8 mouse cellular contexts compared by ENCODE assay signal in the genomic region with DNA sequence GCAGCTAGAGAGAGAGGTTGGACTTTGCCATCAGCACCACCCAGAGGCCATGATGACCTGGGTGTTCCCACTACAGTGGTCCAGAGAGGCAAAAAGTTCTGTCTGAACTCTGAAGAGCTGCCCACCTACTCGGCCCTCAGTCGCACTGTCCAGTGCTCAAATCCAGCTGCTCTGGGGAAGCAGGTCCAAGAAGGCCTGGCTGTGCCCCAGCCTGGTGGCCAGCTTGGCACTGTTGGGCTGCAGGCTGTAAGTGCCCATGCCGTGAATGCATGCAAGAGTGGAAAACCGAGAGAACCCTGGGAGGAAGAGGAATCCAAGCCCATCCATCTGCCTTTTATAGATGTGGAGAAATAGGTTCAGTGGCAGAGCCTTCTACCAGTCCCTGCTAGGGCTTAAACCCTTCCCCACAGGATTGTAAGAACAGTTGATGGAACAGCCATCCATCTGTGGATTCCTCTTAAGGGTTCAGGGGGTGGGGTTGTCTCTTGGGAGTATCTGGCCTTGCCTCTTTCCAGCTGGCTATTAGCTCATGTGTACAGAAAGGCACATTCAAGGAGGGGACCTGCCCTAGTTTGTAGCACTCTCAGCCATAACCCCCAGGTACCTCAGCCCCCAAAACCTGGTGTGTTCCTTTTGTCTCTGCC. TPM values are rescaled to one million over a fixed set of nuclear protein-coding genes. Genes with fewer than 3 reads are reported as not detected.
A peak's percentile ranks its signal among the peaks of the same experiment; 100 is the strongest.
DNase-seq lines count a peak whose midpoint lies in the region; ATAC-seq and TF ChIP-seq lines count a peak whose summit lies in the region.

No protein-coding gene starts in this region.

- no peaks in the 10 kb centered on the region for H3K9me3 ChIP-seq in limb, embryonic 10.5 days (replicated peaks)
- H3K9me3 ChIP-seq in stomach, postnatal 0 days (ENCODE audit: control insufficient read depth, low read length) = no peaks in the 10 kb centered on the region

- peak overlapping the region; percentile 35 for H3K4me2 ChIP-seq in stomach, postnatal 0 days (replicated peaks; ENCODE audit: low read depth)

- peak overlapping the region; percentile 59 for H3K9ac ChIP-seq in stomach, postnatal 0 days (ENCODE audit: low read length)

- no peak for TF ChIP-seq EP300 in stomach, postnatal 0 days (optimal IDR thresholded peaks at IDR 0.05)

- H3K4me3 ChIP-seq in limb, embryonic 10.5 days = peak overlapping the region; percentile 36
- no peak overlapping the region for H3K4me3 ChIP-seq in stomach, postnatal 0 days (ENCODE audit: low read depth, low read length)

- peaks cover 55% of the 10 kb centered on the region for H3K4me1 ChIP-seq in limb, embryonic 10.5 days
- peaks cover 3% of the 10 kb centered on the region for H3K4me1 ChIP-seq in stomach, postnatal 0 days (replicated peaks; ENCODE audit: control insufficient read depth, insufficient read depth)

- peak overlapping the region; percentile 82 for H3K27ac ChIP-seq in limb, embryonic 10.5 days
- H3K27ac ChIP-seq in stomach, postnatal 0 days (replicated peaks) = peak overlapping the region; percentile 74

- H3K36me3 ChIP-seq in limb, embryonic 10.5 days = no peaks in the 10 kb centered on the region
- no peaks in the 10 kb centered on the region; the same call in 1 of the 2 replicates for H3K36me3 ChIP-seq in stomach, postnatal 0 days (ENCODE audit: control insufficient read depth, insufficient read depth, low read length)

- DNase-seq in lung, postnatal 10 days = peak; percentile 61
- DNase-seq in lung, adult 18-20 months = no peak
- peak; percentile 26 for DNase-seq in heart, adult 8-10 months (ENCODE audit: low spot score)
- peak; percentile 73 for DNase-seq in limb, embryonic 10.5 days (ENCODE audit: low spot score)
- DNase-seq in stomach, postnatal 0 days (ENCODE audit: low spot score) = no peak
- DNase-seq in cerebellum, postnatal 14 days = no peak
- no peak for DNase-seq in left cerebral cortex, adult 8-10 months (ENCODE audit: low spot score in 2 of 2)

- 69% methylated on average over 4 of the region's 4 CpGs for WGBS in limb, embryonic 10.5 days
- 72% methylated on average over 4 of the region's 4 CpGs for WGBS in stomach, postnatal 0 days

- ATAC-seq in stomach, postnatal 0 days (ENCODE audit: low FRiP score, low TSS enrichment) = peak; percentile 65; the same call in 1 of the 2 replicates
- no peak for ATAC-seq in monocyte, adult 5-6 weeks (replicated peaks; ENCODE audit: insufficient number of reproducible peaks, low FRiP score, low TSS enrichment, poor library complexity, severe bottlenecking)

- peaks cover 92% of the 10 kb centered on the region for H3K27me3 ChIP-seq in limb, embryonic 10.5 days (ENCODE audit: low read depth, poor library complexity, severe bottlenecking)
- H3K27me3 ChIP-seq in stomach, postnatal 0 days (ENCODE audit: control insufficient read depth, insufficient read depth, low read length) = no peaks in the 10 kb centered on the region

- 0 out of 2 replicates have a peak, but pooled peaks have one; percentile 3 for TF ChIP-seq CTCF in stomach, postnatal 0 days (IDR thresholded peaks at IDR 0.05; ENCODE audit: low read depth)

RNA-seq across cellular contexts. Expression of a gene that starts 2.1 kb away (rescaled TPM):
- total RNA-seq in heart, adult 8-10 months (2022) = 1 to 10 TPM in 3 of 4 experiments, under 1 TPM in 1; 0.92 to 2.0 (median 1.4) TPM
- 0.54 and 1.6 TPM in 2 replicates for polyA plus RNA-seq in limb, embryonic 10.5 days (2016; fragmentation: Nextera tagmentation; extraction: Ambion mirVana)
- polyA plus RNA-seq in stomach, postnatal 0 days (2015; fragmentation: Nextera tagmentation; extraction: Ambion mirVana) = 1.1 and 1.6 TPM in 2 replicates
- total RNA-seq in left cerebral cortex, adult 8-10 months (2022) = 10 to 100 TPM; 35.6 to 42.2 (median 39.1) TPM
- 0.10 TPM in 1 of 3 replicates, not detected in the others for total RNA-seq in monocyte, adult 5-6 weeks (2017)

RNA-seq across cellular contexts. Expression of a gene that starts 46.9 kb away (rescaled TPM):
- 100 to 1,000 TPM; 318 to 340 (median 328) TPM for total RNA-seq in heart, adult 8-10 months (2022)
- 2.8 and 4.4 TPM in 2 replicates for polyA plus RNA-seq in limb, embryonic 10.5 days (2016; fragmentation: Nextera tagmentation; extraction: Ambion mirVana)
- 16.8 and 20.5 TPM in 2 replicates for polyA plus RNA-seq in stomach, postnatal 0 days (2015; fragmentation: Nextera tagmentation; extraction: Ambion mirVana)
- 10 to 100 TPM; 16.7 to 19.7 (median 18.0) TPM for total RNA-seq in left cerebral cortex, adult 8-10 months (2022)
- total RNA-seq in monocyte, adult 5-6 weeks (2017) = 0.32 to 1.8 TPM in 2 of 3 replicates, not detected in the other

Comparison
In these comparisons a context has a peak if more than half of its experiments do, and no peak if none do; other contexts are left out.
1. DNase-seq: peak in lung, postnatal 10 days (single experiment), heart, adult 8-10 months (single experiment) and limb, embryonic 10.5 days (single experiment); none in lung, adult 18-20 months (0 of 2), stomach, postnatal 0 days (single experiment), cerebellum, postnatal 14 days (0 of 2) and left cerebral cortex, adult 8-10 months (0 of 2).
2. RNA of a gene that starts 2.1 kb away (total RNA-seq): 35.6 to 42.2 TPM in left cerebral cortex, adult 8-10 months; 0.92 to 2.0 TPM in heart, adult 8-10 months and 0.10 TPM in monocyte, adult 5-6 weeks; every median in the first group is over 10 times any median in the second.